Comparison of ENCODE assay signal across 13 mouse cellular contexts in the genomic region with DNA sequence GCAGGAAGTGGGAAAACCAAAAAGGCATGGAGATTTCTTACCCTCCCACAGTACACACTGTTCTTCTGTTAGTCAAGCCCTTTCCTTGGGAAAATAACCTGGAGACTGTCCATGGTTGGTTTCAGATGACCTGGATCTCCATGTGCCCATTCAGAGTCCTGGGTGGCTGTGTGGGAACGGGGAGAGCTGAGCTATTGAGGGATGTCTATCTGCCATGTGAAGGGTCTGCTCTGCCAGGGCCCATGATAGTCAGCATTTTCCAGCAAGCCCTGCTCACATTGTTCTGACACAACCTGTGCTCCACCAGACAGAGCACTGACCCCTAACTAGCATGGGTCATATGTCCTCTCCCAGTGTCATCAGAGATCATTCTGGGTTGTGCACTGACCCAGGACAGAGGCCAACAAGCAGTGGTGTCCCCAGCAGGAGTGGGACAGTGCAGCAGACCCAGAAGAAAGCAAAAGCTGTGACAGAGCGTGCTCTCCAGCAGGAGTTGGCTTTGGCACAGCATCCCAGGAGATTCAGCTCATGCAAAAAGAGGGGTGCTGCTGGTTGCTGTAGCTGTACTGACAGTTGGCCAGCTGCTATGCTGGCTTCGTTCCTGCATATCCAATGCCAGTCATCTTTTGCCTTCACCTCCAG. TPM values are rescaled to one million over a fixed set of nuclear protein-coding genes. Genes with fewer than 3 reads are reported as not detected.
DNase-seq lines count a peak whose midpoint lies in the region; ATAC-seq and TF ChIP-seq lines count a peak whose summit lies in the region.
"Had no signal": no experiment of that assay in that cellular context is flagged by ENCODE, and none has a peak within 500 bp of the region (broad histone marks: within the 10 kb centered on the region; RNA-seq: fewer than 3 reads in every experiment).

No protein-coding gene starts in this region.

- TF ChIP-seq CTCF in kidney, adult 2 months (conservative IDR thresholded peaks at IDR 0.05; ENCODE audit: insufficient read depth, insufficient read length, low read depth, low read length), result no peak

- no peaks in the 10 kb centered on the region for H3K4me1 ChIP-seq in kidney, adult 2 months (ENCODE audit: control insufficient read depth, insufficient read depth, low read length)
- H3K4me1 ChIP-seq: forebrain, embryonic 12.5 days; midbrain, embryonic 15.5 days had no signal

- H3K4me3 ChIP-seq in kidney, adult 2 months (ENCODE audit: insufficient read depth, low read depth, low read length), result no peak overlapping the region
- H3K4me3 ChIP-seq: forebrain, embryonic 12.5 days; midbrain, embryonic 15.5 days had no signal

- H3K36me3 ChIP-seq in kidney, adult 2 months (ENCODE audit: control insufficient read depth, insufficient read depth, low read length), result no peaks in the 10 kb centered on the region
- H3K36me3 ChIP-seq: forebrain, embryonic 12.5 days; midbrain, embryonic 15.5 days had no signal

- no peaks in the 10 kb centered on the region for H3K27me3 ChIP-seq in kidney, adult 2 months (replicated peaks; ENCODE audit: control insufficient read depth, insufficient read depth, low read length)
- H3K27me3 ChIP-seq: forebrain, embryonic 12.5 days; midbrain, embryonic 15.5 days had no signal

- no peak for TF ChIP-seq POLR2A in kidney, adult 2 months (IDR thresholded peaks at IDR 0.05; ENCODE audit: low read depth, low read length)

- DNase-seq in adrenal gland, postnatal 14 days, result peak; percentile 31
- no peak for DNase-seq in adrenal gland, adult 18-20 months (ENCODE audit: low spot score in 2 of 2)
- peak; percentile 11 for DNase-seq in kidney, adult 2 months
- no peak for DNase-seq in kidney, adult 11 months
- DNase-seq in right cerebral cortex, adult 18-20 months, result peak; percentile 26
- DNase-seq in right cerebral cortex, adult 2 months (ENCODE audit: low spot score in 2 of 2), result no peak
- peak; percentile 23 to 41 for DNase-seq in layer of hippocampus, postnatal 14 days (ENCODE audit: low spot score in 2 of 2)
- DNase-seq: adrenal gland, adult 2 months; lung, adult 2 months had no signal

- ATAC-seq in CD4-positive, CD25-positive, alpha-beta regulatory T cell, adult 4 months, result no peak
- ATAC-seq: midbrain, embryonic 15.5 days had no signal

- H3K27ac ChIP-seq in kidney, adult 2 months (ENCODE audit: insufficient read depth, low read depth, low read length), result no peak overlapping the region
- H3K27ac ChIP-seq: forebrain, embryonic 12.5 days; midbrain, embryonic 15.5 days had no signal

- 67% methylated on average over 3 of the region's 3 CpGs for WGBS in kidney, adult 2 months

RNA-seq across cellular contexts. Expression of a gene that starts 24.7 kb away (rescaled TPM):
- 9.8 and 11.5 TPM in 2 replicates for total RNA-seq in adrenal gland, postnatal 14 days (2021)
- total RNA-seq in adrenal gland, adult 18-20 months (2021), result 1 to 10 TPM; 5.0 to 5.3 TPM
- polyA plus RNA-seq in kidney, adult 2 months (2012; rRNA removed), result 5.0 TPM in 2 replicates
- 10 to 100 TPM; 27.9 to 34.5 TPM for total RNA-seq in layer of hippocampus, postnatal 14 days (2021)
- polyA plus RNA-seq in CD4-positive, CD25-positive, alpha-beta regulatory T cell, adult 4 months (2017; shearing (Covaris generic)), result under 1 TPM in 1 of 2 experiments, not detected in 1; 0.05 TPM
- total RNA-seq: MEL had no signal

Comparison
In these comparisons a context has a peak if more than half of its experiments do, and no peak if none do; other contexts are left out.
1. DNase-seq: peak in adrenal gland, postnatal 14 days (single experiment), kidney, adult 2 months (single experiment), right cerebral cortex, adult 18-20 months (single experiment) and layer of hippocampus, postnatal 14 days (2 of 2); none in adrenal gland, adult 18-20 months (0 of 2), kidney, adult 11 months (single experiment) and right cerebral cortex, adult 2 months (0 of 2).